Mouse (Mus musculus): ENCODE measurements around the gene Brd1.
"Not testable (repeated sequence)": the region's sequence is repeated elsewhere in the genome, so short reads cannot be mapped to it uniquely, and the experiment has no call there.

Brd1 gene

DNA sequence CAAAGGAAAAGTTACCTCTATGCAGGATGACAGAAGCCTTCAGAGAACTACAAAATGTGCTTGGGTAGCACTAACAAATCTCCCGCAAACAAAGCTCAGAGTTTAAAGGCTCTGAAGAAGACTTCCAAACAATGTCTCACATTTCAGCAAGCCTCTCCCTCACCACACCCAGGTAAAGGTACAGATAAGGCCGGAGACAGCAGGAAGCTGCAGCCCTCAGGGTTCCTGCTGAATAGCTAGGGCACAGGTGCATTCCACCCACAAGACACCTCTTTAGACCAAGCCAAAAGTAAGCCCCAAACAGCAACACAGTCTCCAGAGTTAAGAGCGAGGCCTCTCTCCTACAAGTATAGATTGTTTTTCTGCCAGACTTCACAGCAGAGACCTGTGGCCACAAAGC is 3.3 kb downstream of the Brd1 start:
- no peak for DNase-seq (ENCODE audit: low spot score in 2 of 2)

GRCm38 (mm10) chr15:88727204-88727603 is 6.8 kb downstream of the Brd1 start:
- no peak for DNase-seq (ENCODE audit: low spot score in 2 of 2)

GRCm38 (mm10) chr15:88725036-88725435 is 9.0 kb downstream of the Brd1 start:
- DNase-seq (ENCODE audit: low spot score in 2 of 2) = no peak

GRCm38 (mm10) chr15:88724311-88724710 is 9.7 kb downstream of the Brd1 start:
- no peak for DNase-seq (ENCODE audit: low spot score in 2 of 2)

DNA sequence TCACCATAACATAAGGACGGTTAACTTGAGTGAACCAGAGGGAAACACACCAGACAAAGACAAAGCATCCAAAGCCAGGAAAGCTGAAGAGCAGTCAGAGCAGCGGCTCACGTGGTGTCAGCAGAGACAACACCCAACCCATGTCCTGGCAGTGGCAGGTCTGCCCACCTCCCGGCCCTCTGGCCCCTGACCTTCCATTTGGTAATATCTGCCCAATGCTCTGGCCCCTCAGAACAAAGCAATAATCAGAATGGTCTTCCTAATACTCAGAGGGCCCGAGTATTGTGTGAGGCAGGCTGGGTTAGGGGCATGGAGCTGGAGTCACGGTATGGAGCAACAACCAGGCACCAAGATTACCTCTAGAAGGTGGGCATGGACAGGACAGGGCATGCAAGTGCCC is 10.8 kb downstream of the Brd1 start:
- no peak for DNase-seq (ENCODE audit: low spot score in 2 of 2)

DNA sequence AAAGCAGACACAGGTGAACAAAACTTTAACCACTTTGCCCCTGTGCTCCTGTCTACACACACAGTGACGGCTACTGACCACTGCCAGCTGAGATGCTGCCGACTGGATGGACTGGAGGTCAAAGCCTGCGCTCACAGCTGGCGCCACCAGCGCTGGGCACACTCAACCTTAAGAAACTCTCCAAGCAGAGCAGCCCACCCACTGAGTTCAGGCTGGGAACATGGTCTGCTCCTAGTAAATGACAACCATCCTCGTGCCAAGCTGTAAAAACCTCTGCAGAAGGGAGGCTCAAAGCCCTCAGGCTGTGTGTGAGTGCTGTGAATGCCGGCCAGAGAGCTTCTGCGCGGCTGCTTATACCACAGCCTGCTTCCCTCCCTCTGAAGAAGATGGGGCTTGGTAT is 16.8 kb downstream of the Brd1 start:
- DNase-seq (ENCODE audit: low spot score in 2 of 2) = no peak

DNA sequence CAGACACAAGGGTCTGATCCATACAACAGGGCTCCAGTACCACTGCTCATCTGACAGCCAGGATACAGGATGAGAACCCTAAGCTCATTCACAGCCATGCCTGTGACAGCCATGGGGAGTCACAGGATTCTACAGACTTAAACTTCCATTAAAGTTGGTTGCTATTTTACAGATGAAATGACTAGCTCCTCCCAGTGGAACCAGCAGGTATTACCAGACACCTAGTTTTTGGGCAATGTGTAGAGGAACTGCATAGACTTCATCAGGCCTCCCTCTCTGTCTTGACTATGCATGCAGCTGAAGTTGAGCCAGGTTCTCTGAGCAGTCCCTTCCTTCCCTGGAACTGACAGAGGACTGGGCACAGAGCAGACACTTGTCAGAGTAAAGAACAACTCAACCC is 17.7 kb downstream of the Brd1 start:
- DNase-seq (ENCODE audit: low spot score in 2 of 2) = no peak

GRCm38 (mm10) chr15:88714021-88714589 is 19.9 kb downstream of the Brd1 start:
- no peak for DNase-seq (ENCODE audit: low spot score in 2 of 2)

DNA sequence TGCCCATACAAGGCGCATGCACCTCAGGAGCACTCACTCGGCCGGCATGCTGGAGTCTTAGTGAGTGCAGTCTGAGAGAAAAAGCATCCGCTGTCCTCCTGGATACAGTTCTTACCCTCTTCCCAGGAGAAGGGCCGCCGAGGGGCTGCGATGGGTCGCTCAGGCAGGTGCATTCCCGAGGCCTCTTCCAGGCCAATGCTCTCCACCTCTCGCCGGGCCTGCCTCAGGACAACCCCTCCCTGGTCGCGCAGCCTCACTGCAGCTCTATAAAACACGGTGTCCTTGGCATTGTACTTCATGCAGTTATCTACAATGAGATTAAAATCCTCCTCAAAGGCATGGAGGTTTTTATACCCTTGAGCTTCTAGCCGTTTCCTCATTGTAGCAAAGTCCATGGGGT is 21.5 kb downstream of the Brd1 start:
- DNase-seq (ENCODE audit: low spot score in 2 of 2) = no peak

GRCm38 (mm10) chr15:88709878-88710277 is 24.2 kb downstream of the Brd1 start:
- no peak for DNase-seq (ENCODE audit: low spot score in 2 of 2)

DNA sequence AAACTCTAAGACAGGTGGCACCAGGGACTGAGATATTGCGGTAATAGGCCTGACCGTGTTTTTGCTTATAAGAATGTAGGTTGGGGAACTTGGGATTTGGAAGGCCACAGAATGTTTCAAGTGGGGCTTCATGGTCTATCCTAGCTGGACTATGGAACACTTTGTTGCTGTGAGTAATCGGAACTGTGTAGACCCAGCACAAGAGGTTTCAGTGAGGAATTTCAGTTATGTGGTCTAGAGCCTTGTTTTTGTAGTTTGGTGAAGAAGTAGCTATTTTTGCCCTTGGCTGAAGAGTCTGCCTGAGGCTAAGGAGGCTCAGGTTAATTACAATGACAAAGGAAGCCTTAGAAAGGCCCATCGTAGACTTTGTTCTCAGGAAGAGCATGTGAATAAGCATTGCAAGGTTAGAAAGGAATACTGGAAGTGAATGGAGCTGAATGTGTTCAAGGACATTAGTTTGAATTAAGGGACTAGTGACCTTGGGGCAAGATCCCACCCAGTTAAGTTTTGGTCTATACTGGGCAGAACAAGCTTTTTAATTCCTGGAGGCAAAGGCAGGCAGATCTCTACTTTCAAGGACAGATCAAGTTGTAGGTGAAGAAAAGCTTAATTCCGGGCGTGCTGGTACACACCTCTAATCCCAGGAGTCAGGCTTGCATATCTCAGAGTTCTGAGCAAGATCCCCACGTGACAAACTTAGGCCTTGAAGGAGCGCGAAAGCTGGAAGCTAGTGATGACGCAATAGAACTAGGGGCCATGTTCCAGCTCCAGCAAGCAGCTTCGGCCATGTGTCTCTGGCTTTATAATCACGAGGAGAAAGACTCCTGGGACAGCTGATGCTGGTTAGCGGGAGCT is 25.1 kb downstream of the Brd1 start:
- DNase-seq (ENCODE audit: low spot score in 2 of 2) = no peak

DNA sequence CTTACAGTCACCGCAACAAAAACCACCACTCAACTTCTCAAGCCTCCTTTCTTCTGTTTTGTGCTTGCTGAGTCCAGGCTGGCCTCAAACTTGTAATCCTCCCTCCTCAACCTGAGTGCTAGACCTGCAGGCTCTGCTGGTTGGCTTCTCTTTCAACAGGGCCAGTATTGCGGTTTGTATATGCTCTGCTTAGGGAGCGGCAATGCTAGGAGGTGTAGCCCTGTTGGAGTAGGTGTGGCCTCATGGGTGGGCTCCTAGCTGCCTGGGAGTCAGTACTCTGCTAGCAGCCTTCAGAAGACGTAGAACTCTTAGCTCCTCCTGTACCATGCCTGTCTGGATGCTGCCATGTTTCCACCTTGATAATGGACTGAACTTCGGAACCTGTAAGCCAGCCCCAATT is 25.8 kb downstream of the Brd1 start:
- DNase-seq (ENCODE audit: low spot score in 2 of 2) = no peak

- not testable (repeated sequence) for DNase-seq (ENCODE audit: low spot score in 2 of 2)
Measured at GRCm38 (mm10) chr15:88706987-88707386, 27.0 kb downstream of the Brd1 start.

DNA sequence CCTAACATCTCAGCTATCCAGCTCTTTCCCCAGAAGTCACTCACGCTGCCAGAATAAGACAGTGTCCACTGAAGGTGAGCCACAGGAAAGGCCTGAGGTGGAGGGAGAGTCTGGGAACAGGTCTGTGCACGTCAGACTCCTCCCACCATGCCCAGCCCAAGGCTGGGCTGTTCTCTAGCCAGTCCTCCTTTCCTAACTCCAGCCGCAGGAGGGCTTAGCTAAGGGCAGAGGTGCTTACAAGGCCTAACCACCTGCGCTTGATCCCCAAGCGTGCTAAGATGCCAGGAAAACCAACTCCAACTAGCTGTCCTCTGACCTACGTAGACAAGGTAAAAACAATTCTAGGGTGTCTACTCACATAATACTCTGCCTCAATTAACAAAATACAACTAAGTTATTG is 27.7 kb downstream of the Brd1 start:
- DNase-seq (ENCODE audit: low spot score in 2 of 2) = no peak

- DNase-seq (ENCODE audit: low spot score in 2 of 2) = no peak
Measured at GRCm38 (mm10) chr15:88704284-88704683, 29.7 kb downstream of the Brd1 start.

DNA sequence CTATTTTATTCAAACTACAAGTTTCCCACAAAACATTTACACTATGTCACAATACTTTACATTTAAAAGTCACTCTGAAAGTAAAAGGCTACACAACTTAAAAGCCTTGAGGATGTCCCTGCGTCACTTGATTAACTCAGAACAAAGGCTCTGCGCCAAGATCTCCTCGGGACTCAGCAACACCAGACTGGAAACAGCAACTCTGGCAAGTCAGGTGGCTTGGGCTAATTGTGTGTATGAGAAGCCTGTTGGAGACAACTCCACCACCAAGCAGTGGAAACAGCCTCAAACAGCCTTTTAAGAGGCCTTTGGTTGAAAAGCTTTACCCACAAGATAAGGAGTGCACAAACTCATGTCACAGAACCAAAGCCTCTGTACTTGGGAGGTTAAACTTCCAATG is 31.5 kb downstream of the Brd1 start:
- no peak for DNase-seq (ENCODE audit: low spot score in 2 of 2)

GRCm38 (mm10) chr15:88700759-88701158 is 33.3 kb downstream of the Brd1 start:
- no peak for DNase-seq (ENCODE audit: low spot score in 2 of 2)

GRCm38 (mm10) chr15:88699508-88699907 is 34.5 kb downstream of the Brd1 start:
- DNase-seq (ENCODE audit: low spot score in 2 of 2) = no peak

GRCm38 (mm10) chr15:88697586-88697985 is 36.4 kb downstream of the Brd1 start:
- no peak for DNase-seq (ENCODE audit: low spot score in 2 of 2)

DNA sequence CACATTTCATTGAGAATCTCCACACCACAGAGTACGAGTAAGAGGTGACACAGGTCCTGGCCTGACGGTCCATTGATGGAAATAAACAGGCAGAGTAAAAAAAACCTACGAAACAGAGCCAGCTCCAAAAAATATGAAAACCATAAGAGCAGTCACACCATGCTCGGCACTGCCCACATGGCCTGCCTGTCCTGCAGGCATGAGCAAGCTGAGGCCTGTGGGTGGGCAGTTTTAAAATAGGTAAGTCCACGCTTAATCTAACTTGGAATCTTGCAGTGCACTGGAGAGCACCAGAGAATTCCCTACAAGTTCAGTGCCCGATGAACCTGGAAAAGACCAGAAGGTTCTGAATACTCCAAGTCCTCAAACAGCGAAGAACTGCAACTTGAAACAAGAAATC is 38.0 kb downstream of the Brd1 start:
- no peak for DNase-seq (ENCODE audit: low spot score in 2 of 2)

DNA sequence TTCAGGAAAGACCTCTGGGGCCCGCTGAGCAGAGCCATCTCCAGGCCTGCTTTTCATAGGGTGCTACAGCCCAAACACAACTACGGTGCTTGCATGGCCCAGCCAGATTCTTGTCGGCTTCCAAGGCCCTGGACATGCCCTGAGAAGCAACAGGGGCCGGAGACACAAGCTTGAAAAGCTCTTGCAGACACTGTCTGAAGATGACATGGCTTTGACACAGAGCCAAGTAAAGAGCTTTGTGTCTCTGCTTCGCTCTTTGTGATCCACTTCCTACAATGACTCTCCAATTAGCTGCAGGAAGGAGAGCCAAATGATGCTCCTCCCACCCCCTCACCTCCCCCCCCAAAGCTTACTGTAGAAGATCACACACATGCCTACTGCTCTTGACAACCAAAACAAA is 40.0 kb downstream of the Brd1 start:
- no peak for DNase-seq (ENCODE audit: low spot score in 2 of 2)

DNA sequence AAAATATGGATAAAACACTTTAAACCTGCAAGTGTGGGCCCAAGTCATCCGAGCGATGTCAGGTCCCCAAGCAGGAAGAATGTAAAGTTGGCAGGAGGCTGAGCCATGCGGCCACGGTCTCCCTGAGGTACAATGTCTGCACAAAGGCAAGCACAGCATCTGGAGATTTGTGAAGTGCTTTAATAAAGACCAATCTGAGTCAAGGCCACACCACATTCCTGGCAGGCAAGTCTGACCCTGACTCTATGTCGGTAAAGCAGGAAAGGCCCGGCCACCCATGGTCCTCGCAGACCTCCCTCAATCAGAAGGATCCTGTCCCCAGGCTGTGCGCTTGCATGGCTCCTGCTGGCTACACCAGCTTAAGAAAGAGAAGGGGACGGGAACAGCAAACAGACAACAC is 41.3 kb downstream of the Brd1 start:
- no peak for DNase-seq (ENCODE audit: low spot score in 2 of 2)

GRCm38 (mm10) chr15:88691129-88691528 is 42.9 kb downstream of the Brd1 start:
- DNase-seq (ENCODE audit: low spot score in 2 of 2) = no peak

DNA sequence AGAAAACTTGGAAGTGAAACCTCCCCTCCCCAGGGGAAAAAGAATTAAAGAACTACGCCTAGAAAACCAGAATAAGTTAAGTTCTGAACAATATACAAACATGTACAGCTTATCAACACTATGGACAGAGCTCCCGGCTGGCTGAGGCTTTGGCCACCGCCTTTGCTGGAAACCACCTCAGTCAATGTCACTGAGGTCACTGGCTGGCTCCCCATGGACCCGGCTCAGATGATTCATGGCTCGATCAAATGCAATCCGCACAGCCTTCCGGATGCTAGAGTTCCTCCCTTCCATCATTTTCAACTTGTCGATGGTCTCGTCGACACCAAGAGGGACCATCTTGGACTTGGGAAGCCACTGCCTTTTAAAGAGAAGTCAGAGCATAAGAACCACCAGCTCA is 45.9 kb downstream of the Brd1 start:
- no peak for DNase-seq (ENCODE audit: low spot score in 2 of 2)
